Mouse (Mus musculus): ENCODE data around the gene Atp6v0d1.
A peak's percentile ranks its signal among the peaks of the same experiment; 100 is the strongest.

Gene Atp6v0d1

DNA sequence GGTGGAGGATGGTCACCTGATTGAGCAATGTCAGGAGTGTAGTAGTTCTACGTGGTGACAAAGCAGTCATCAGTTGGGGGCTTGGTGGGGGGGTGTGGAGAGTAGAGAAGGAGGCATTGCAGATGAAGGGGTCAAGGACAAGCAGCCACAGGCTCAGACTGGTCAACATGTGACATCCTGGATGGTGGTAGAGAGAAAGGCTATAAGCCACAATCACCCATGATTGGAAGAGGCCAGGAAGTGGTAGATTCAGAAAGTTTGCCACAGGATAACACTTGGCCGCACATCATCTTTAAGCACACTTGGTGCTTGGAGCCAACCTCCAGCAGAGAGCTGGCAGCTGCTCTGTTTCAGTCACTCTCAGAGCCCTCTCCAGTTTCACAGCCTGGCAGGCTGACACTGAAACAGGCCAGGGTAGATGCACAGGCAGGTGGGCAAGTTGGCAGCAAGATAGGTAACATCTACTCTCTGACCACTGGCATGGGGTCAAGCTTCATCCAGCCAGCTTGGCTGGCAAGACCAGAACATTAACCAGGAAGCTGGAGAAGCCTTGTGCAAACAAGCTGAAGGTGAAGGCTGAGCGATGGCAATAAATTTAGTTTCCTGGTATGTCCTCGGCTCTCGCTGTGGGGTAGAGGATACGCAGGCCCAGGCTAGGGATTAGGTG lies 28.7 kb downstream of the Atp6v0d1 start:
- no peak for DNase-seq (ENCODE audit: low spot score in 2 of 2)

- peak; percentile 56 to 64 for DNase-seq (ENCODE audit: low spot score in 2 of 2)
Observed at GRCm38 (mm10) chr8:105536546-105536945, 29.3 kb downstream of the Atp6v0d1 start.

DNA sequence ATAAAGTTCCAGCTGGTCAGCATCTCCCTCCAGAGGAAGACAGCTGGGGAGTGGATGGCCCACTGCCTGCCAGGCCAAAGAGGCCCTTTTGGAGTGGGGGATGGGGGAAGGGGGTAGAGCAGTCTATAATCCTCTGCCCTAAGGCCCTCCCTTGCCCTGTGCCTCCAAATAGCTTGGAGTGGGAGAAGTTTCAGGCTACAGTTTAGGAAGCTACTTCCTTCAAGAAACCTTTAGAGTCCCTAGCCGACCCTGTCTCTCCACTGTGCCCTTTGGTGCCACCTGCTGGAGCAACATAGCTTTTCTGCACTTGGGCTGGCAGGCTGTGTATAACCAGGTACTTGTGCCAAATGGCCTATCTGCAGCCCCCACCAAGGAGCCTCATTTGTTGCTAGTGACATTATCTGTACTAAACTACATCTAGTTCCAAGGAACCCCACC lies 31.9 kb downstream of the Atp6v0d1 start:
- DNase-seq (ENCODE audit: low spot score in 2 of 2): peak; percentile 64 to 67

- no peak for DNase-seq (ENCODE audit: low spot score in 2 of 2)
Observed at GRCm38 (mm10) chr8:105533439-105533838, 32.4 kb downstream of the Atp6v0d1 start.

DNA sequence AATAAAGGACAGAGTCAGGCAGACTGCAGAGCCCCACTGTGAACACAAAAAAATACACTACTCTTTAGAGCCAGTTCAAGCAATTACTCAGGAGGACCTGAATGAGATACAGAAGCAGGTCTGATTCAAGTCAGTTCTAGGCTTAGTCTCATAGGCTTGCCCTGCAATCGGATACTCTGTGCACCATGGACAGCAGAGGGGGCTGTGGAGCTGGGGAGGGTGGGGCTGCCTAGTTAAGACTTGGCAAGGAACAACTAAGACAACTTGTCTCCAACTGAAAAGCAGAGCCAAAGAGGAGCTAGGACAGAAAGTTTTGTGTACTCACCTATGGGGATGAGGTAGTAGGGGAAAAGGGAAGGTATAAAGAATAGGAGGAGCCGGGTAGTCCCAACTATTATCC lies 34.1 kb downstream of the Atp6v0d1 start:
- DNase-seq (ENCODE audit: low spot score in 2 of 2): no peak

GRCm38 (mm10) chr8:105529271-105529670 lies 36.6 kb downstream of the Atp6v0d1 start:
- DNase-seq (ENCODE audit: low spot score in 2 of 2): no peak

DNA sequence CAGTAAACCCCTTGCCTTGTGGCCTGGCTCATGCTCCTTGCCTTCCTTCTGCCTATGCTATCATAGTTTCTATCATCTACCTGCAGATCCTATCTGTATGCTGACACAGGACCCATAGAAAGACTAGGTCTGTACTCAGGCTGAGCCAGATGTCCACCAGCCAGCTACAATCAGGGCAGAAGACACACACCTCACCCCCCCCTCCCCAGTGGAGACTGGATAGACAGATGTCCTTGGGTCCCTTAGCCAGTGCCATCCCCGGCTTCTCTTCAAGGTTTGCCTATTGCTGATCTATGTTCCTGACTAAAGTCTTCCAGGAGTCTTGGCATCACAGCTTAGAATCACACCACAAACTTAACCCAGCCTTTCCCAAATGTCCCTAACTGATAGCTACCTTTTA lies 37.6 kb downstream of the Atp6v0d1 start:
- no peak for DNase-seq (ENCODE audit: low spot score in 2 of 2)

DNA sequence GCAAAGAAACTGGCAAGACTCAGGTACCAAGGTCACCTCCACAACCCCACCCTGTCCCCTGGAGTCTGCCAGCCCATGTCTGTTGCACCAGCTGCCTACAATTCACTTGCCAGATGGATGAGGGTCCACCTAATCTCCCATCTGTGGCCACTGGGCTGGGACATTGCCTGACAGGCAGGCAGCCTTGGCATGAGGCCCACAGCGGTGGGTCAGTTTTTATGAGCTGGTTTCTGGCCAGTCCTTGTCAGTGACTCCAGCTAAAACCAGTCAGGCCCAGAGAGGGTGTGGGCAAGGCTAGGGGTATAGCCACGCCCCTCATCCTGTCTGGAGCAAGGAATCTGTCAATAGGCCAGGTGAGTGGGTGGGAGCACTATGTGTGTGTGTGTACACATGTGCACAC lies 38.7 kb downstream of the Atp6v0d1 start:
- no peak for DNase-seq (ENCODE audit: low spot score in 2 of 2)

GRCm38 (mm10) chr8:105522890-105523289 lies 43.0 kb downstream of the Atp6v0d1 start:
- no peak for DNase-seq (ENCODE audit: low spot score in 2 of 2)

GRCm38 (mm10) chr8:105521995-105522769 lies 43.7 kb downstream of the Atp6v0d1 start:
- no peak for DNase-seq (ENCODE audit: low spot score in 2 of 2)

GRCm38 (mm10) chr8:105521061-105521460 lies 44.8 kb downstream of the Atp6v0d1 start:
- DNase-seq (ENCODE audit: low spot score in 2 of 2): no peak

- DNase-seq (ENCODE audit: low spot score in 2 of 2): no peak
Observed at GRCm38 (mm10) chr8:105520521-105520920, 45.3 kb downstream of the Atp6v0d1 start.

- DNase-seq (ENCODE audit: low spot score in 2 of 2): no peak
Observed at GRCm38 (mm10) chr8:105519591-105519990, 46.3 kb downstream of the Atp6v0d1 start.

DNA sequence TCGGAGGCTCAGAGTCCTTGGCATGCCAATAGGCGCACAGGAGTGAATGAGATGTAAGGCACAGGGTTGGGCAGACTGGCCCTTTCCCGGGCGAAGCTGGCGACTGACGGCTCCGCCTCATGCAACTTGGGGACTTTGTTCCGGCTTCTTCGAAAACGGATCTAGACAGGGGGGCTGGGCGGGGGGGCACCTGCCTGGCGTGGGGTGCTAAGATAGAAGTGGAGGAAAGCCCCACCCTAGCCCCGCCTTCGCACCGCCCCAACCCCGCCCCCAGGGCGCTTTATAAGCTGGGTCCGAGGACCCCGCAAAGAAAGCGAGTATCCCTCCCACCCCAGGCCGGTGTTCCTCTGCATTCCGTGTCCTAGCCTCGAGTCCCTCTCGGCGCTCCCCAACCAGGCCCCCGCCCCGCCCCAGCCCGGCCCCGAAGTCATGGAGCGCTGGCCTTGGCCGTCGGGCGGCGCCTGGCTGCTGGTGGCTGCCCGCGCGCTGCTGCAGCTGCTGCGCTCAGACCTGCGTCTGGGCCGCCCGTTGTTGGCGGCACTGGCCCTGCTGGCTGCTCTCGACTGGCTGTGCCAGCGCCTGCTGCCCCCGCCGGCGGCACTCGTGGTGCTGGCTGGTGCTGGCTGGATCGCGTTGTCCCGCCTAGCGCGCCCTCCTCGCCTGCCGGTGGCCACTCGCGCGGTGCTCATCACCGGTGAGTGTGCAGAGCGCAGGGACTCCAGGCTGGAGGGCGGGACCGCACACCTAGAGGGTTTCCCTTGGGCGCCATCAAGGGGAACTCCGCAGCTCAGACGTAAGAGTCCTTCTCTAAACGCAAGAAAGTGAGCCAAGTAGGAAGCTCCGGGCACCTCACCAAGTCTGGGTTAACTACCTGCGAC lies 47.2 kb downstream of the Atp6v0d1 start, which contains the start of gene Hsd11b2:
Gene Hsd11b2, plus strand, starts transcription at position 320 of the 878 bp plus-strand sequence.
- peak in 1 of 2 experiments; percentile 41 for DNase-seq (ENCODE audit: low spot score in 2 of 2)

GRCm38 (mm10) chr8:105517346-105517745 lies 48.5 kb downstream of the Atp6v0d1 start:
- no peak for DNase-seq (ENCODE audit: low spot score in 2 of 2)

- DNase-seq (ENCODE audit: low spot score in 2 of 2): peak; percentile 84 to 88
Observed at GRCm38 (mm10) chr8:105516018-105516645, 49.7 kb downstream of the Atp6v0d1 start.

GRCm38 (mm10) chr8:105514656-105515055 lies 51.2 kb downstream of the Atp6v0d1 start:
- no peak for DNase-seq (ENCODE audit: low spot score in 2 of 2)

- DNase-seq (ENCODE audit: low spot score in 2 of 2): no peak
Observed at GRCm38 (mm10) chr8:105514194-105514593, 51.7 kb downstream of the Atp6v0d1 start.

DNA sequence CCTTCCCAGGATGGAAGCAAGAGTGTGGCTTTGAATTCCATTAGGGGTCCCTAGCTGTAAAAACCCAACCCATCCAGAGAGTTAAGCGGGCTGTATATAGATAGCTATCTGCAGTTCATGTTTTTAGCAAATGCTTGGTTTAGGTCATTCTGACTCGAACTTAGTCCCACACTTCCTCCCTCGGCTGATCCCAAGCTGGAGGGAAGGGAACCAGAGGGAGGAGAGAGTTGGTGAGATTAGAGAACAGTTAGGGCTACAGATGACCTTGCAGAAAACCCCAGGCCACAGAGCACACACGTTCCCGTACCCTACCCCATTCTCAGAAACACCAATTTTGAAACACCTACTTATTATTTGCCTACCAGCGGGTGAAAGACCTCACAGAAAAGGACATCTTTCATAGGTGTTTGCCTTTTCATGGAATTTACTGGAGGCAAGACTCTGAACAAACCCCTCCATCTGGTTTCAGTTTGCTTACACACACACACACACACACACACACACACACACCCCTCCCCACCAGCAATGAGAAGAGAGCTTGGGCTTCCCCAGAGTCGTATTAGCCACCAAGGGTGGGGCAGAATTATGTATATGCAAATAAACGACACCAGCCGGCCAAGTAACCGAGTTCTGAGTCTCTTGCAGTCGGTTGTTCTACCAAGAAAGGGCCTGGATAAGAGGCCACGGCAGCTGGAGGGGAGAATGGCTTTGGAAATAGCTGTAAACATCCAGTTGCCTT lies 55.7 kb downstream of the Atp6v0d1 start:
- DNase-seq (ENCODE audit: low spot score in 2 of 2): no peak

DNA sequence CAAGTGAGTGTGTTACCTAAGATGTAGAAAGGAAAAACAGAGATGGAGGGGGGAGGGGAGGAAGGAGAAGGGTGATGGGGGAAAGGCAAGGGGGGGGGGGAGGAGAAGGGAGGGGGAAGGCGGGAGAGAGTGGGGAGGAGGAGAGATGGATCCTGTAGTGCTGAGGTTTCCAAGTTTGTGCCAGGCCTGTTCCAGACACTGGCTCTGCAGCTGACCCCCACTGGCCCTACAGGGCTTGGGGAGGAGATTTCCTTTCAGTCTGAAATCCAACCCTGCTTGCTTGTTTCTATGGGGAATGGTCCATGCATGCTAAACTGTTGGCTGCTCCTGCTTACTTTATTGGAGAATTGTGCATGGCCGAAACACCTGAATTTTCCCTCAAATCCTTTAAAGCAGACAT lies 57.1 kb downstream of the Atp6v0d1 start:
- no peak for DNase-seq (ENCODE audit: low spot score in 2 of 2)

GRCm38 (mm10) chr8:105506977-105507376 lies 58.9 kb downstream of the Atp6v0d1 start:
- DNase-seq (ENCODE audit: low spot score in 2 of 2): no peak
